Mouse (Mus musculus): Measurements from ENCODE around the gene Arhgef7. TPM values are rescaled to one million over a fixed set of nuclear protein-coding genes. Genes with fewer than 3 reads are reported as not detected.

Gene Arhgef7
- polyA plus RNA-seq, 1 experiment from 2014 or later, result 71.1 TPM

- H3K36me3 ChIP-seq (ENCODE audit: control insufficient read depth, insufficient read depth, low read length), result no peaks in the 10 kb centered on the region
- H3K9me3 ChIP-seq (ENCODE audit: control insufficient read depth, low read length), result no peaks in the 10 kb centered on the region
- no peak overlapping the region for H3K9ac ChIP-seq (ENCODE audit: low read length)
- no peak overlapping the region for H3K4me2 ChIP-seq (ENCODE audit: low read depth)
- H3K27me3 ChIP-seq (ENCODE audit: control insufficient read depth, insufficient read depth, low read length), result no peaks in the 10 kb centered on the region
- peaks cover 7% of the 10 kb centered on the region; the same call in 1 of the 2 replicates for H3K4me1 ChIP-seq (ENCODE audit: control insufficient read depth, insufficient read depth, low read length)
- no peak overlapping the region for H3K27ac ChIP-seq (ENCODE audit: low read depth, low read length)
- no peak overlapping the region for H3K4me3 ChIP-seq (ENCODE audit: low read depth, low read length)
- ATAC-seq (ENCODE audit: insufficient read depth, low FRiP score, low TSS enrichment), result no peak
- DNase-seq (ENCODE audit: low spot score), result no peak
- WGBS, result 80% methylated on average over 11 of the region's 11 CpGs
Observed at GRCm38 (mm10) chr8:11753155-11753941, 25.8 kb downstream of the Arhgef7 start.

- ATAC-seq (ENCODE audit: insufficient read depth, low FRiP score, low TSS enrichment) (no peak), DNase-seq (ENCODE audit: low spot score) (no peak)
- H3K9ac ChIP-seq (ENCODE audit: low read length), result no peak overlapping the region
- no peak overlapping the region for H3K4me2 ChIP-seq (ENCODE audit: low read depth)
- H3K27me3 ChIP-seq (ENCODE audit: control insufficient read depth, insufficient read depth, low read length), result no peaks in the 10 kb centered on the region
- H3K27ac ChIP-seq (ENCODE audit: low read depth, low read length), result no peak overlapping the region
- no peaks in the 10 kb centered on the region for H3K9me3 ChIP-seq (ENCODE audit: control insufficient read depth, low read length)
- no peak overlapping the region for H3K4me3 ChIP-seq (ENCODE audit: low read depth, low read length)
- H3K36me3 ChIP-seq (ENCODE audit: control insufficient read depth, insufficient read depth, low read length), result no peaks in the 10 kb centered on the region
- H3K4me1 ChIP-seq (ENCODE audit: control insufficient read depth, insufficient read depth, low read length), result peaks cover 11% of the 10 kb centered on the region
Observed at GRCm38 (mm10) chr8:11754723-11755122, 27.2 kb downstream of the Arhgef7 start.

- DNase-seq (ENCODE audit: low spot score) (peak; percentile 51), ATAC-seq (ENCODE audit: insufficient read depth, low FRiP score, low TSS enrichment) (no peak)
- H3K36me3 ChIP-seq (ENCODE audit: control insufficient read depth, insufficient read depth, low read length), result no peaks in the 10 kb centered on the region
- no peaks in the 10 kb centered on the region for H3K9me3 ChIP-seq (ENCODE audit: control insufficient read depth, low read length)
- no peak overlapping the region for H3K9ac ChIP-seq (ENCODE audit: low read length)
- H3K4me2 ChIP-seq (ENCODE audit: low read depth), result no peak overlapping the region
- 16% methylated on average over 5 of the region's 5 CpGs for WGBS
- no peaks in the 10 kb centered on the region for H3K27me3 ChIP-seq (ENCODE audit: control insufficient read depth, insufficient read depth, low read length)
- H3K4me1 ChIP-seq (ENCODE audit: control insufficient read depth, insufficient read depth, low read length), result peaks cover 11% of the 10 kb centered on the region
- H3K27ac ChIP-seq (ENCODE audit: low read depth, low read length), result no peak overlapping the region
- no peak overlapping the region for H3K4me3 ChIP-seq (ENCODE audit: low read depth, low read length)
Observed at GRCm38 (mm10) chr8:11755873-11756272, 28.4 kb downstream of the Arhgef7 start.

GRCm38 (mm10) chr8:11757568-11758481 lies 30.3 kb downstream of the Arhgef7 start:
- H3K4me3 ChIP-seq (ENCODE audit: low read depth, low read length), result peak overlapping the region; percentile 97
- DNase-seq (ENCODE audit: low spot score) (peak; percentile 93), ATAC-seq (ENCODE audit: insufficient read depth, low FRiP score, low TSS enrichment) (peak; percentile 90)
- peak overlapping the region; percentile 84 for H3K9ac ChIP-seq (ENCODE audit: low read length)
- whole genome bisulfite sequencing, result 5% methylated on average over 34 of the region's 59 CpGs
- H3K36me3 ChIP-seq (ENCODE audit: control insufficient read depth, insufficient read depth, low read length), result no peaks in the 10 kb centered on the region
- peaks cover 11% of the 10 kb centered on the region for H3K4me1 ChIP-seq (ENCODE audit: control insufficient read depth, insufficient read depth, low read length)
- peak overlapping the region; percentile 91 for H3K4me2 ChIP-seq (ENCODE audit: low read depth)
- H3K9me3 ChIP-seq (ENCODE audit: control insufficient read depth, low read length), result no peaks in the 10 kb centered on the region
- H3K27me3 ChIP-seq (ENCODE audit: control insufficient read depth, insufficient read depth, low read length), result no peaks in the 10 kb centered on the region
- H3K27ac ChIP-seq (ENCODE audit: low read depth, low read length), result peak overlapping the region; percentile 72

- ATAC-seq (ENCODE audit: insufficient read depth, low FRiP score, low TSS enrichment) (peak; percentile 75), DNase-seq (ENCODE audit: low spot score) (peak; percentile 16)
- WGBS, result 2% methylated on average over 36 of the region's 53 CpGs
- H3K36me3 ChIP-seq (ENCODE audit: control insufficient read depth, insufficient read depth, low read length), result no peaks in the 10 kb centered on the region
- H3K27ac ChIP-seq (ENCODE audit: low read depth, low read length), result peak overlapping the region; percentile 72
- H3K4me1 ChIP-seq (ENCODE audit: control insufficient read depth, insufficient read depth, low read length), result peaks cover 11% of the 10 kb centered on the region
- peak overlapping the region; percentile 91 for H3K4me2 ChIP-seq (ENCODE audit: low read depth)
- H3K9ac ChIP-seq (ENCODE audit: low read length), result peak overlapping the region; percentile 84
- no peaks in the 10 kb centered on the region for H3K9me3 ChIP-seq (ENCODE audit: control insufficient read depth, low read length)
- no peaks in the 10 kb centered on the region for H3K27me3 ChIP-seq (ENCODE audit: control insufficient read depth, insufficient read depth, low read length)
- peak overlapping the region; percentile 97 for H3K4me3 ChIP-seq (ENCODE audit: low read depth, low read length)
Observed at GRCm38 (mm10) chr8:11758482-11759281, 31.2 kb downstream of the Arhgef7 start.

- DNase-seq (ENCODE audit: low spot score), result no peak
- H3K4me3 ChIP-seq (ENCODE audit: low read depth, low read length), result no peak overlapping the region
- no peaks in the 10 kb centered on the region for H3K27me3 ChIP-seq (ENCODE audit: control insufficient read depth, insufficient read depth, low read length)
- peaks cover 9% of the 10 kb centered on the region for H3K4me1 ChIP-seq (ENCODE audit: control insufficient read depth, insufficient read depth, low read length)
- no peak overlapping the region for H3K4me2 ChIP-seq (ENCODE audit: low read depth)
- 96% methylated on average over 6 of the region's 6 CpGs for WGBS
- H3K9me3 ChIP-seq (ENCODE audit: control insufficient read depth, low read length), result no peaks in the 10 kb centered on the region
- no peak for ATAC-seq (ENCODE audit: insufficient read depth, low FRiP score, low TSS enrichment)
- H3K27ac ChIP-seq (ENCODE audit: low read depth, low read length), result no peak overlapping the region
- H3K9ac ChIP-seq (ENCODE audit: low read length), result no peak overlapping the region
- no peaks in the 10 kb centered on the region for H3K36me3 ChIP-seq (ENCODE audit: control insufficient read depth, insufficient read depth, low read length)
Observed at GRCm38 (mm10) chr8:11761551-11761950, 34.0 kb downstream of the Arhgef7 start.

- Histone ChIP-seq H3K9me3 (ENCODE audit: control insufficient read depth, low read length) (no peaks in the 10 kb centered on the region), H3K4me2 (ENCODE audit: low read depth) (no peak overlapping the region), H3K9ac (ENCODE audit: low read length) (no peak overlapping the region), H3K27ac (ENCODE audit: low read depth, low read length) (no peak overlapping the region), H3K27me3 (ENCODE audit: control insufficient read depth, insufficient read depth, low read length) (no peaks in the 10 kb centered on the region), H3K4me1 (ENCODE audit: control insufficient read depth, insufficient read depth, low read length) (peaks cover 9% of the 10 kb centered on the region), H3K4me3 (ENCODE audit: low read depth, low read length) (no peak overlapping the region), H3K36me3 (ENCODE audit: control insufficient read depth, insufficient read depth, low read length) (no peaks in the 10 kb centered on the region)
- WGBS, result 92% methylated on average over 5 of the region's 5 CpGs
- no peak for DNase-seq (ENCODE audit: low spot score)
- ATAC-seq (ENCODE audit: insufficient read depth, low FRiP score, low TSS enrichment), result no peak
Observed at GRCm38 (mm10) chr8:11762048-11762447, 34.5 kb downstream of the Arhgef7 start.

- ATAC-seq (ENCODE audit: insufficient read depth, low FRiP score, low TSS enrichment) (no peak), DNase-seq (ENCODE audit: low spot score) (no peak)
- Histone ChIP-seq H3K4me3 (ENCODE audit: low read depth, low read length) (no peak overlapping the region), H3K9me3 (ENCODE audit: control insufficient read depth, low read length) (no peaks in the 10 kb centered on the region), H3K4me2 (ENCODE audit: low read depth) (no peak overlapping the region), H3K27ac (ENCODE audit: low read depth, low read length) (no peak overlapping the region), H3K36me3 (ENCODE audit: control insufficient read depth, insufficient read depth, low read length) (no peaks in the 10 kb centered on the region), H3K9ac (ENCODE audit: low read length) (no peak overlapping the region), H3K4me1 (ENCODE audit: control insufficient read depth, insufficient read depth, low read length) (peaks cover 4% of the 10 kb centered on the region; the same call in 1 of the 2 replicates), H3K27me3 (ENCODE audit: control insufficient read depth, insufficient read depth, low read length) (no peaks in the 10 kb centered on the region)
- WGBS, result 96% methylated on average over 7 of the region's 7 CpGs
Observed at GRCm38 (mm10) chr8:11762821-11763220, 35.3 kb downstream of the Arhgef7 start.
